Mouse (Mus musculus): Measurements from ENCODE around the gene Nfatc2. TPM values are rescaled to one million over a fixed set of nuclear protein-coding genes. Genes with fewer than 3 reads are reported as not detected.

Gene Nfatc2
- total and polyA plus RNA-seq, 3 experiments, result not detected

DNA sequence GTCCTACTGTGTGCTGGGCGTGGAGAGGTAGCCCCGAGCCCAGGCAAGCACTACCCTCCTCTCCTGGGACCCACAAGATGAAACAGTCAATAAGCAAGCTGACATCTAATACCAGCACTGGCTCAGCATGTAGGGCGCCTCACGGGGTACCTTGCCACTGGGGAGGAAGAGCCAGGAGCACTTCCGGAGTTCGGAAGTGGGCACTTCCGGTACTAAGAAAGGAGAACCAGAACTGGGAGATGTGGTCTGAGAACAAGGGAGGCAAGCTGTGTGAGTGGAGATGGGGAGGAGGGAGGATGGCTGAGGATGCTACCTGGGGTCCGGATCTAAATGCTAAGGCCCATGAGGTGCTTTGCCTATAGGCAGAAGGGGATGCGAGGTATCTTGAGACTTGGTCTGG lies 128.0 kb downstream of the Nfatc2 start:
- H3K9ac ChIP-seq (ENCODE audit: control insufficient read depth, low read depth, low read length, poor library complexity, severe bottlenecking), result no peak overlapping the region
- TF ChIP-seq MYB (IDR thresholded peaks at IDR 0.05; ENCODE audit: low read depth, low read length), result no peak
- no peak for TF ChIP-seq RCOR1 (IDR thresholded peaks at IDR 0.05; ENCODE audit: low read depth, low read length)
- TF ChIP-seq E2F4 (IDR thresholded peaks at IDR 0.05; ENCODE audit: borderline replicate concordance, low read depth, low read length), result no peak
- no peak for TF ChIP-seq TAL1 (IDR thresholded peaks at IDR 0.05; ENCODE audit: low read length)
- no peak for TF ChIP-seq TCF12 (IDR thresholded peaks at IDR 0.05; ENCODE audit: low read depth, low read length)
- no peak for TF ChIP-seq ZC3H11A (IDR thresholded peaks at IDR 0.05; ENCODE audit: low read depth, low read length)
- TF ChIP-seq KAT2A (conservative IDR thresholded peaks at IDR 0.05; ENCODE audit: low read depth, low read length), result no peak
- no peak for TF ChIP-seq ETS1 (IDR thresholded peaks at IDR 0.05; ENCODE audit: low read depth, low read length)
- TF ChIP-seq MXI1 (IDR thresholded peaks at IDR 0.05; ENCODE audit: low read depth, low read length), result no peak
- no peak for TF ChIP-seq MAZ (IDR thresholded peaks at IDR 0.05; ENCODE audit: low read depth, low read length)
- TF ChIP-seq MAFK (IDR thresholded peaks at IDR 0.05; ENCODE audit: borderline replicate concordance, low read depth, low read length), result no peak
- no peak for TF ChIP-seq SMC3 (IDR thresholded peaks at IDR 0.05; ENCODE audit: low read depth, low read length)
- TF ChIP-seq NELFE (IDR thresholded peaks at IDR 0.05; ENCODE audit: low read depth, low read length), result no peak
- TF ChIP-seq CTCF (IDR thresholded peaks at IDR 0.05 in 2 of 3, conservative IDR thresholded peaks at IDR 0.05 in 1 of 3; ENCODE audit: control insufficient read depth in 1 of 3, insufficient read depth in 1 of 3, low read depth in 2 of 3, low read length in 3 of 3, poor library complexity in 1 of 3, severe bottlenecking in 1 of 3), result no peak
- TF ChIP-seq CHD1 (IDR thresholded peaks at IDR 0.05; ENCODE audit: low read depth, low read length), result no peak
- TF ChIP-seq MAX (IDR thresholded peaks at IDR 0.05; ENCODE audit: low read length), result no peak
- no peaks in the 10 kb centered on the region for H3K27me3 ChIP-seq (ENCODE audit: control insufficient read depth in 1 of 2, insufficient read depth in 2 of 2, low read length in 2 of 2)
- H3K79me2 ChIP-seq (ENCODE audit: control insufficient read depth, insufficient read depth, low read length, poor library complexity), result no peaks in the 10 kb centered on the region
- H3K27ac ChIP-seq (ENCODE audit: control insufficient read depth, low read depth, low read length), result no peak overlapping the region
- H3K9me3 ChIP-seq (replicated peaks; ENCODE audit: insufficient read depth, low read length), result no peaks in the 10 kb centered on the region
- no peaks in the 10 kb centered on the region for H3K36me3 ChIP-seq (ENCODE audit: control insufficient read depth in 1 of 2, insufficient read depth in 2 of 2, low read length in 2 of 2)
- H3K4me3 ChIP-seq (ENCODE audit: control insufficient read depth in 1 of 2, insufficient read depth in 1 of 2, low read depth in 2 of 2, low read length in 2 of 2), result no peak overlapping the region
- no peak for DNase-seq (ENCODE audit: low read depth, low spot score)
- no peaks in the 10 kb centered on the region for H3K4me1 ChIP-seq (ENCODE audit: control insufficient read depth in 1 of 2, insufficient read depth in 2 of 2, low read length in 2 of 2)

DNA sequence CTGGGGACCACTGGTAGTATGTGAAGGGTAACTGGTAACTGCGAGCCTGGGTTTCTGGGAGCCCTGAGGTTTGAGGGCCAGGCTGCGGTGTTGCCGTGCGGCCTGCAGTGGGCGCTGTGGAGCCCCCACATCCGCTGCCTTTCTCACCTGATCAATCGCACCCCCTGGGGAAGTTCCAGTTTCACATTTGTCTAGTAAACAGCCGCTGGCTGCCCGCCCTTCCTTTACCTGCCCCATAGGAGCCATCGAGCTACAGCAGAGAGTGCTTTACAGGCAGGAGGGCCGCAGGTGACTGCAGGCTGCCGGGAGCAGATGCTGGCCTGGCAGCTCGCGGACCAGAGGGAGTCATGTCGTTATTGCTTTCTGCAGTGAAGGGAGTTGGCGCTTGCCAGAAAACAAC lies 128.6 kb downstream of the Nfatc2 start:
- DNase-seq (ENCODE audit: low read depth, low spot score), result no peak
- Histone ChIP-seq H3K9ac (ENCODE audit: control insufficient read depth, low read depth, low read length, poor library complexity, severe bottlenecking) (no peak overlapping the region), H3K4me3 (ENCODE audit: control insufficient read depth in 1 of 2, insufficient read depth in 1 of 2, low read depth in 2 of 2, low read length in 2 of 2) (no peak overlapping the region), H3K79me2 (ENCODE audit: control insufficient read depth, insufficient read depth, low read length, poor library complexity) (no peaks in the 10 kb centered on the region), H3K4me1 (ENCODE audit: control insufficient read depth in 1 of 2, insufficient read depth in 2 of 2, low read length in 2 of 2) (no peaks in the 10 kb centered on the region), H3K36me3 (ENCODE audit: control insufficient read depth in 1 of 2, insufficient read depth in 2 of 2, low read length in 2 of 2) (no peaks in the 10 kb centered on the region), H3K27ac (ENCODE audit: control insufficient read depth, low read depth, low read length) (no peak overlapping the region), H3K27me3 (ENCODE audit: control insufficient read depth in 1 of 2, insufficient read depth in 2 of 2, low read length in 2 of 2) (no peaks in the 10 kb centered on the region), H3K9me3 (replicated peaks; ENCODE audit: insufficient read depth, low read length) (no peaks in the 10 kb centered on the region)
- TF ChIP-seq SMC3 (IDR thresholded peaks at IDR 0.05; ENCODE audit: low read depth, low read length) (no peak), POLR2A (IDR thresholded peaks at IDR 0.05; ENCODE audit: control insufficient read depth in 1 of 2, insufficient read depth in 1 of 2, low read depth in 1 of 2, low read length in 2 of 2, poor library complexity in 1 of 2) (no peak)

DNA sequence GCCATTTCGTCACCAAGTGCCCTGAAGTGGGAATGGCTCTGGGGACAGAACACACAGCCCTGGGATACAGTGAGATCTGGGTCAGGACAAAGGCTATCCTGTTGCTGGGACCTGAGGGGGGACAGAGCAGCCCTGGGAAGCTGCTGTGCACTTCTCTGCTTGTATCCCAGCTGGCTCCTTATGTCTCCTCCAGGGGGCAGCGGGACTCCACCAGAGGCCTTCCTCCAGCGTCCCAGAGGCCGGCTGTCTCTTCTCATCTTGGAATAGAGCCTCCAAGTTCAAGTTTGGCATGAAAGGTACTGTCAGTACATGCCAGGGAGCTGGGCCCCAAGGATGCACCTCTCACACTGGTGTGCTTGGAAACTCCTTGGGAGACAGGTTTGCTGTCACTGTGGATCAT lies 132.4 kb downstream of the Nfatc2 start:
- Histone ChIP-seq H3K27me3 (ENCODE audit: control insufficient read depth in 1 of 2, insufficient read depth in 2 of 2, low read length in 2 of 2) (no peaks in the 10 kb centered on the region), H3K36me3 (ENCODE audit: control insufficient read depth in 1 of 2, insufficient read depth in 2 of 2, low read length in 2 of 2) (no peaks in the 10 kb centered on the region), H3K27ac (ENCODE audit: control insufficient read depth, low read depth, low read length) (no peak overlapping the region), H3K9me3 (replicated peaks; ENCODE audit: insufficient read depth, low read length) (no peaks in the 10 kb centered on the region), H3K9ac (ENCODE audit: control insufficient read depth, low read depth, low read length, poor library complexity, severe bottlenecking) (no peak overlapping the region), H3K4me3 (ENCODE audit: control insufficient read depth in 1 of 2, insufficient read depth in 1 of 2, low read depth in 2 of 2, low read length in 2 of 2) (no peak overlapping the region), H3K79me2 (ENCODE audit: control insufficient read depth, insufficient read depth, low read length, poor library complexity) (no peaks in the 10 kb centered on the region), H3K4me1 (ENCODE audit: control insufficient read depth in 1 of 2, insufficient read depth in 2 of 2, low read length in 2 of 2) (no peaks in the 10 kb centered on the region)
- no peak for TF ChIP-seq UBTF (IDR thresholded peaks at IDR 0.05; ENCODE audit: borderline replicate concordance, insufficient read depth, low read depth, low read length)
- TF ChIP-seq MYB (IDR thresholded peaks at IDR 0.05; ENCODE audit: low read depth, low read length), result no peak
- TF ChIP-seq MYC (IDR thresholded peaks at IDR 0.05; ENCODE audit: low read depth, low read length), result no peak
- TF ChIP-seq TAL1 (IDR thresholded peaks at IDR 0.05; ENCODE audit: low read length), result no peak
- TF ChIP-seq POLR2A (IDR thresholded peaks at IDR 0.05; ENCODE audit: control insufficient read depth in 1 of 2, insufficient read depth in 1 of 2, low read depth in 1 of 2, low read length in 2 of 2, poor library complexity in 1 of 2), result no peak
- no peak for DNase-seq (ENCODE audit: low read depth, low spot score)

All from MEL (cell line).